Mouse (Mus musculus) MN1 (cell line): ENCODE measurements around the gene Umad1.
A peak's percentile ranks its signal among the peaks of the same experiment; 100 is the strongest.
"Not testable (repeated sequence)": the region's sequence is repeated elsewhere in the genome, so short reads cannot be mapped to it uniquely, and the experiment has no call there.

Experiments
- DNase-seq: peaks from one replicate; pipeline ENCODE4 v3.0.0-alpha.2; 2016; ENCODE audit warnings: low spot score

The Umad1 gene

DNA sequence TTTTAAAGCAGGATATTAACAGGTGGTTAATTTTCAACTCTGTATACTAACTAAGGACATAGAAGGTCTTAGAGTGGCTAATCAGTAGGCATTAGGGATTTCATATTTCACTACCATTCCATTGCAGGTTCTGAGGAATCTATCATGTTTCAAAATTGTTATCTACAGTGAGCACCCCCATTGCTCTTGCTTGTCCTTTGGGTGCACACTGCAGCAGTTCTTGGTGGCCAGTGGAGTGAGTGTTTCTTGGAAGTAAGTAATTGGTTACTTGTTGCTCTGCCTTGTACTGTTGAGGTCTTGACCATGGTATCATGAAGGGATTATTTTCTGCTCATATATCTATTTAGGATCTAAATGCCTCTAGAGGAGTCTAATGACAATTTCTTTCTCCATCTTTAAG lies 57.1 kb downstream of the Umad1 start:
- DNase-seq: no peak

- no peak for DNase-seq
These were observed 60.5 kb downstream of the Umad1 start for GRCm38 (mm10) chr6:8319591-8319990.

GRCm38 (mm10) chr6:8331496-8331895 lies 72.4 kb downstream of the Umad1 start:
- DNase-seq: not testable (repeated sequence)

- no peak for DNase-seq
These were observed 74.3 kb downstream of the Umad1 start for GRCm38 (mm10) chr6:8333380-8333779.

- no peak for DNase-seq
These were observed 77.7 kb downstream of the Umad1 start for GRCm38 (mm10) chr6:8336487-8337390.

DNA sequence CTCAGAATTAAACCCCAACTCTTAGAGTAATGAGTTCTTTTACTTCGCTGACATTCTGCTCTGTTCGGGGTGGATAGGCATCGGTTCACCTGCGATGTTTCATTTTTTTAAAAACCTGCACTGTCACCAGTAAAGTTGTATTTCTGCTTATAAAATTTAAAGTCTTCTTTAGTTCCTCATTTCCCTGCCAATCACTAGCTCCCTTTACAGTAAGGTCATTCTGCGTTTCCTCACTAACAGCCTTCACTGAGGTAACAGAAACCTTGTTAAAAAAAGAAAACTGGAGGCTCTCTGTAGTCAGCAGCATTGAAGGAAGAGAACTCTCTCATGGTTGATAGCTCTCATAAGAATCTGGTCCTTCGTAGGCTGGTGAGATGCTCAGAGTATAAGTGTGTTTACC lies 80.4 kb downstream of the Umad1 start:
- DNase-seq: no peak

- no peak for DNase-seq
These were observed 84.2 kb downstream of the Umad1 start for GRCm38 (mm10) chr6:8343271-8343670.

DNA sequence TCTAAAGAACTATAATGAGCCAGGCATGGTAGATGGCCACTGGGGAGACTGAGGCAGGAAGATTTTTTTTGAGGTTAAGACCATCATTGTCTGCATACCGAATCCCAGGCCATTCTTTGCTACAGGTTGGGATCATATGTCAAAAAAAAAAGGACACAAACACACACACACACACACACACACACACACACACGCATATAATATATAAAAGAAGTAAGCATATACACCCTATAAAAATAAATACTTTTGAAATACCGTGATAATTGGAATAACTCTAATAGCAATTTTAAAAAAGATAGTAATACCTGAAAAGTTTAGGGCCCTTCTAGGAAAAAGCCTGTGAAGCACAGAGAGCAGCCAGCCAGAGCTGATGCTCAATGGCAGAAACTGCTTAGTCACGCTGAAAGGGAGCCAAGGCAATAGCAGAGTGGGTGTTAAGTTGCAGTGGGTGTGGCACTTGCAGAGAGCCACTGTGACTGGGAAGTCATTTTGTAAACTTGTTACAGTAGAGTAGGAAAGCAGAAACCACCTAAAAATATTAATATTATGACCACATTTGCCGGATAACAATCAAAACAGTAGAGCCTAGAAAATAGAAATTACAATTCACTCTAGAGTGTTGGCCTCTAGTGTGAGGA lies 86.2 kb downstream of the Umad1 start:
- peak; percentile 71 for DNase-seq

- no peak for DNase-seq
These were observed 88.1 kb downstream of the Umad1 start for GRCm38 (mm10) chr6:8347154-8347553.

- no peak for DNase-seq
These were observed 89.3 kb downstream of the Umad1 start for GRCm38 (mm10) chr6:8348344-8348743.

DNA sequence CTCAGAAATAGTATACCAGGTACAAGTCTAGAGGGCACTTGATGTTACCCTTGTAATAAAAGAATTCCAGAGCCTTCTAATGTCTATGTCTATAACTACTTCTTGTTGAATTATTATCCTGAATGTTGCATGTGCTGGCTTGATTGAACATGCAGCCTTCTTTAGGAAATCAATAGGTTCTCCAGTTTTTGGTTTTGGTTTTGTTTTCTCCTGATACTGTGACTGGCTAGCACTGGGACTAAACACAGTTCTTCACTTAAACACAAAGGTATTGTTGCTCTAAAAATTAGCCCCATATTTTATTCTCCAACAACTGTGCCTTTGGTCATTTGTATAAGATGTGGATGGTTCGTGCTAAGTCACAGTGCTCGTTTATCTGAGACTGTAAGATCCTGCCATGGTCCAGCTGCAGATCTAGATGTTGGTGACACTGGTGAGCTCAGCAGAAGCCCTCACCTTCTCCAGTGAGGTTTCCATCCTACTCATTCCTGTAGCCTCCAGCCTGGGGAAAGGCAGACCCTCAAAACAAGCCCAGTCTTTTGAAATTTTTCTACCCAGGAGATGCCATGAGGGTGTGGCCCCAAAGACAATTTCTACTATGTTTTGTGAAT lies 90.1 kb downstream of the Umad1 start:
- no peak for DNase-seq

- no peak for DNase-seq
These were observed 92.4 kb downstream of the Umad1 start for GRCm38 (mm10) chr6:8351507-8351906.

DNA sequence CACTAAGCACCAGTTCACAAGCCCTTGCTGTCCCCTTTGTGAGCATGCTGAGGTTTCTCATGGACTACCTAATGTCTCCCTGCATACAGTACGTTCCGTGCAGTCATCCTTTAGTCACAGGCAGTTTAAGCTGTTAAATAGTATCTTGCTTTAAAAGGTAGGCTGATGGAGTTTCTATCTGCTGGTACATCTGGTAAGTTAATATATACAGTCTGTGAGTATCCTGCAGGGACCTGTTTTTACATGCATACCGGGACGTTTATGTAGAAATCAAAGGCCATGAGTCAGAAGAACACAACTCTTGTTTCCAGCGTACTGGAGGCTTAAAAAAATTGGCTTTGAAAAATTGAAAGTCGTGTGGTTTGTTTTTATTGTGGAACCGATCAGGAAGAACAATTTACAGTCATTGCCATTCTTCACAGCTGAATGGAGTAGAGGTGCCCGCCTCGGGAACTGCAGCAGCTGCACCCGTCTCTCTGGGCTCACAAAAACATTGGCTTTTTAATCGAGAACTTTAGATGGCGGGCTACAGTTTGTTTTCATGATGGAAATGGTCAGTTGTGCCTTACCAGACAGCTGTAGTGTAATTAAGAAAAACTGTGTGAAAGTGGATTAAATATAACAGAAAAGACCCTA lies 93.6 kb downstream of the Umad1 start:
- DNase-seq: no peak

- DNase-seq: no peak
These were observed 94.4 kb downstream of the Umad1 start for GRCm38 (mm10) chr6:8353461-8353860.

DNA sequence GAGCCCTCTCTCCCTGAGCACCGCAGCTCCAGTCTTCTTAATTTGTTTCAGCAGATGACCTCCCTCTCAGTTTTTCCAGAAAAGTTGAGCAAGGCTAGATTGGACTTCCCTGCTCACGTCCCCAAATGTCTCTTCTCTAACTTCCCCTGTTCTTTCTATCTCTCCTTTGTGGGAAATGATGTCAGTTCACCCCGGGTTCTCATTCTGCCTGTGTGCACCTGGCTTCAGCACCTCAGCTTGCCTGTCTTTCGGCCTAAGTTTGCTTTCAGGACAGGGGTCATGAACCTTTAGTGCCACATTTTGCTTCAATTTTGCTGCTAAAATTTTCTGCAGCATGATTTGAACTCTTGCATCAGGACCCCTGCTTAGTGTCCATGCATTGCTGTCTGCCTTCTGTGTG lies 95.8 kb downstream of the Umad1 start:
- DNase-seq: no peak

- DNase-seq: no peak
These were observed 99.1 kb downstream of the Umad1 start for GRCm38 (mm10) chr6:8358232-8358631.

GRCm38 (mm10) chr6:8358782-8359181 lies 99.7 kb downstream of the Umad1 start:
- DNase-seq: no peak

DNA sequence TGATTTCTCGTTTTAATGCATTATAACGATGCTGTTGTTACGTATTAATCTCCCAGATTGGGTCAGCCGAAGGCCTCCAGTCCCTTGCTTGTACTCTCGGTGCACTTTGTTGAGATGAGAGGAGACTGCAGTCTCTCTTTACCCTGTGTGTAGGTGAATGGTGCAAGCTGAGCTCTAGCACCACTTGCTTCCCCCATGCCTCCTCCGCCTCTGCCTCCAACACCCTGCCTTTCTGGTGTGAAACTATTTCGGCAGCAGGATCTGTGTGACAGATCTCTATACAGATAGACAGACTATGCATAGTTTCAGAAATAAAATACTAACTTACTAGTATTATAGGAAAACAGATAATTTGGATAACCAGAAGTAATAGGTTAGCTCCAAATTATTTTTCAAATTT lies 101.7 kb downstream of the Umad1 start:
- no peak for DNase-seq

- DNase-seq: no peak
These were observed 105.1 kb downstream of the Umad1 start for GRCm38 (mm10) chr6:8364033-8364756.

DNA sequence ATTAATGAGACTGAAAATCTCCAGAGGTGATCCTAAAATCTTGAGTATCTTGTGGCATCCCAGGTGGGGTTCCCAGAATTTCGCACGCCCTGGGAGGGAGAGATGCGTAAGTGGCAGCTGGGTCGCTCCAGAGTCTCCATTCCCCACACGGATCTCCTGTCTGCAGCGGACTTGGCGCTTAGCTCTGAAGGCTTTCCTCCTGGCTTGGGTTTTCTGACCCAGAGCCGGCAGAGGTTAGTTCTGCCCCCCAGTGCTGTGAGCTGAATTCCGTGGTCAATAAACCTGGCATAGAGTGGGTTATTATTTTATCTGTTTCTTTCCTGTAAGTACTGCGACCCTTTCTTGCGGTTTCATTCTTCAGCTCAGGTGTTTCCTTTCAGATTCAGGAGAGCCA lies 105.7 kb downstream of the Umad1 start:
- no peak for DNase-seq

- DNase-seq: no peak
These were observed 108.6 kb downstream of the Umad1 start for GRCm38 (mm10) chr6:8367675-8368074.
